Mouse (Mus musculus) liver, embryonic 15.5 days (tissue): ENCODE measurements around the gene Tmprss3. TPM values are rescaled to one million over a fixed set of nuclear protein-coding genes. Genes with fewer than 3 reads are reported as not detected.

Experiments used
- ATAC-seq: fragments of 200-750 bp; cut with Nextera tagmentation; 2 replicates; pipeline ENCODE4 v1.8.0; 2017; ENCODE audit warnings: moderate number of reproducible peaks, mild to moderate bottlenecking, moderate library complexity; ENCODE audit not compliant: insufficient read depth
- H3K27ac ChIP-seq: fragments of 300-500 bp; sonication (generic); replicated peaks from 2 replicates; pipeline ENCODE4 v1.5.1; 2015; ENCODE audit warnings: mild to moderate bottlenecking, inconsistent platforms
- H3K27me3 ChIP-seq: fragments of 300-500 bp; sonication (generic); 2 replicates; pipeline ENCODE4 v1.6.1; 2015; ENCODE audit warnings: mild to moderate bottlenecking, inconsistent platforms
- H3K36me3 ChIP-seq: fragments of 300-500 bp; sonication (generic); replicated peaks from 2 replicates; pipeline ENCODE4 v1.6.1; 2015; ENCODE audit warnings: moderate library complexity, mild to moderate bottlenecking, inconsistent platforms
- H3K4me1 ChIP-seq: fragments of 300-500 bp; sonication (generic); replicated peaks from 2 replicates; pipeline ENCODE4 v1.6.1; 2015; ENCODE audit warnings: inconsistent platforms
- H3K4me2 ChIP-seq: fragments of 300-500 bp; sonication (generic); 2 replicates; pipeline ENCODE4 v1.6.1; 2015; ENCODE audit warnings: moderate library complexity, mild to moderate bottlenecking, inconsistent platforms
- H3K4me3 ChIP-seq: fragments of 300-500 bp; sonication (generic); replicated peaks from 2 replicates; pipeline ENCODE4 v1.5.1; 2015; ENCODE audit warnings: mild to moderate bottlenecking, inconsistent platforms
- H3K9ac ChIP-seq: fragments of 300-500 bp; sonication (generic); 2 replicates; pipeline ENCODE4 v1.6.1; 2015; ENCODE audit warnings: moderate library complexity, mild to moderate bottlenecking, inconsistent platforms
- H3K9me3 ChIP-seq: fragments of 300-500 bp; sonication (generic); replicated peaks from 2 replicates; pipeline ENCODE4 v1.6.1; 2016; ENCODE audit warnings: inconsistent platforms
- WGBS: fragments of 180-500 bp; shearing (Covaris S2); methylation state at CpG from one replicate; pipeline ENCODE4 v1.1.7; 2015; ENCODE audit warnings: mixed read lengths; ENCODE audit not compliant: insufficient replicate concordance; 5-methylcytosine and 5-hydroxymethylcytosine counted together
- polyA plus RNA-seq: library from polyadenylated mRNA; unstranded; fragments of >200 nt; fragmentation: Nextera tagmentation; extraction: Ambion mirVana; gene quantifications from 2 replicates; pipeline ENCODE4 v1.2.1, GENCODE M21; 2015

Tmprss3 gene
- polyA plus RNA-seq, 1 experiment from 2014 or later = 0.29 TPM

DNA sequence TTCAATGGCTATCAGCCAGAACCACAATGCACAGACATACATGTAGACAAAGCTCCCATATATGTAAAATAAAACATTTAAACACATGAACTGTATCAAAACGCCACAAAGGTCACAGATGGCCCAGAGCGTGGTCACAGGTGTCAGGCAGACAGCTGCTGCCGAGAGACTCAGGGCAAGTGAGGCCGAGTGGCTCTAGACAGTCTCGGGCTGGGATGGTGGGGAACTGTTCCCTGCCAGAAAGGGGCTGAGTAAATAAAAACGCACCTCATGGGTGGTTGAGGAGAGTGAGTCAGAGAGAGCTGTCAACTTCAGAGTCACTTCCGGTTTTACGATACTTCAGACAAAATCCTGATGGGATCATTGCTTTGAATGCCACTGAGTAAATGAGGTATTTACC lies 25.8 kb upstream of the Tmprss3 start:
- Histone ChIP-seq H3K9ac (no peak overlapping the region), H3K4me3 (no peak overlapping the region), H3K4me1 (peaks cover 25% of the 10 kb centered on the region), H3K9me3 (no peaks in the 10 kb centered on the region), H3K27me3 (no peaks in the 10 kb centered on the region), H3K4me2 (no peak overlapping the region), H3K36me3 (0 out of 2 replicates have a peak, but pooled peaks cover 5% of the 10 kb centered on the region), H3K27ac (0 out of 2 replicates have a peak overlapping the region, but pooled peaks have one; percentile 29)
- ATAC-seq = no peak
- WGBS = 55% methylated on average over 8 of the region's 8 CpGs

DNA sequence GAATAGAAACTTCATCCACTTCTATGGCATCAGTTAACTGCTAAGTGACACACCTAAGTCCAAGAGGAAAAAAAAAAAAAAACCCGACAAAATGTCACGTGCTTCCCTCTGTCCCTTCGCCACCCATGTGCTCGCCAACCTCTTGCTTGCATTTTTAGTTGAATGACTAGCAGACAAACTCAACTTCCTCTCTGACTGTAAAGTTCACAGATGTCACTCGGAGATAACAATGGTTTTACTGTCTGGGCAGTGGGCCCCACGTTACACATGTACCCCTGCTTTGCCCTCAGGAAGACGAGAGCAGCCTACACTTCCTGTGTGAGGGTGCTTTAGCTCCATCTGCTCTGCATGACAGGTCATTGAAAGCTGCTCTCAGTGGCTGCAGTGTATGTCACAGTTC lies 25.1 kb upstream of the Tmprss3 start:
- Histone ChIP-seq H3K27me3 (no peaks in the 10 kb centered on the region), H3K9me3 (no peaks in the 10 kb centered on the region), H3K27ac (0 out of 2 replicates have a peak overlapping the region, but pooled peaks have one; percentile 29), H3K36me3 (0 out of 2 replicates have a peak, but pooled peaks cover 5% of the 10 kb centered on the region), H3K4me3 (no peak overlapping the region), H3K9ac (no peak overlapping the region), H3K4me1 (peaks cover 25% of the 10 kb centered on the region), H3K4me2 (no peak overlapping the region)
- no peak for ATAC-seq
- 21% methylated on average over 7 of the region's 7 CpGs for WGBS

DNA sequence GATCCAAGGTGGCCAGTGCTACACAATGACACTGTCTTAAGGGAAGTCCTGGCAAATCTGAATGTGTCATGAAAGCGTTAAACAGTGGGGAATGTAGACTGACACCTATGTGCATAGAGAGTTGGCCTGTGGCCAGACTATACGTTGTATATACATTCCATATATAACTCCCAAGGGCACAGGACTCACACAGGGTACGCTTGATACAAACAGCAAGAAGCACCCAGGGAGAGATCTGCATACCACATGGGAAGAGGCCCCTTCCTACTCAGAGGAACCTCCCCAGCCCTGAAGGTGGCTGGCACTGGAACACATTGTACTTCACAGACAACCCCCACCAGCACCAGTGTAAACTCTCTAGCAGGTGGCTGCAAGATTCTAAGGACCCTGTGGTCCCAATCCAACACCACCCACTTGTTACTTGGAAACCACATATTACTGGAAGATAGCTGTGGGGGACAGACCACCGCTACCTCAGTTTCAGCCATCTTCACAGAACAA lies 24.1 kb upstream of the Tmprss3 start:
- H3K36me3 ChIP-seq = 0 out of 2 replicates have a peak, but pooled peaks cover 9% of the 10 kb centered on the region
- no peak overlapping the region for H3K4me3 ChIP-seq
- 40% methylated on average over 4 of the region's 4 CpGs for WGBS
- H3K4me1 ChIP-seq = peaks cover 25% of the 10 kb centered on the region
- H3K27ac ChIP-seq = 0 out of 2 replicates have a peak overlapping the region, but pooled peaks have one; percentile 6
- H3K9ac ChIP-seq = no peak overlapping the region
- H3K4me2 ChIP-seq = no peak overlapping the region
- H3K9me3 ChIP-seq = no peaks in the 10 kb centered on the region
- H3K27me3 ChIP-seq = no peaks in the 10 kb centered on the region
- no peak for ATAC-seq

- no peak for ATAC-seq
- peaks cover 22% of the 10 kb centered on the region for H3K36me3 ChIP-seq
- 48% methylated on average over 5 of the region's 5 CpGs for WGBS
- peaks cover 3% of the 10 kb centered on the region; the same call in 1 of the 2 replicates for H3K4me1 ChIP-seq
- H3K4me3 ChIP-seq = no peak overlapping the region
- H3K9me3 ChIP-seq = no peaks in the 10 kb centered on the region
- no peaks in the 10 kb centered on the region for H3K27me3 ChIP-seq
- H3K9ac ChIP-seq = no peak overlapping the region
- H3K27ac ChIP-seq = no peak overlapping the region
- no peak overlapping the region for H3K4me2 ChIP-seq
These were observed 17.5 kb upstream of the Tmprss3 start for GRCm38 (mm10) chr17:31216068-31216955.

GRCm38 (mm10) chr17:31211881-31212280 lies 13.1 kb upstream of the Tmprss3 start:
- Histone ChIP-seq H3K9ac (no peak overlapping the region), H3K27ac (no peak overlapping the region), H3K36me3 (peaks cover 12% of the 10 kb centered on the region), H3K27me3 (no peaks in the 10 kb centered on the region), H3K4me1 (peaks cover 44% of the 10 kb centered on the region), H3K4me2 (no peak overlapping the region), H3K4me3 (no peak overlapping the region), H3K9me3 (no peaks in the 10 kb centered on the region)
- ATAC-seq = no peak
- 83% methylated on average over 6 of the region's 6 CpGs for WGBS

GRCm38 (mm10) chr17:31210299-31210698 lies 11.5 kb upstream of the Tmprss3 start:
- peak; percentile 70 for ATAC-seq
- Histone ChIP-seq H3K9me3 (no peaks in the 10 kb centered on the region), H3K36me3 (peaks cover 12% of the 10 kb centered on the region), H3K4me3 (no peak overlapping the region), H3K27ac (peak overlapping the region; percentile 60), H3K9ac (no peak overlapping the region), H3K4me2 (peak overlapping the region; percentile 29; the same call in 1 of the 2 replicates), H3K4me1 (peaks cover 41% of the 10 kb centered on the region), H3K27me3 (no peaks in the 10 kb centered on the region)
- 23% methylated on average over 7 of the region's 7 CpGs for WGBS

- no peak overlapping the region for H3K4me3 ChIP-seq
- no peak for ATAC-seq
- H3K4me1 ChIP-seq = peaks cover 41% of the 10 kb centered on the region
- H3K9ac ChIP-seq = no peak overlapping the region
- no peaks in the 10 kb centered on the region for H3K27me3 ChIP-seq
- no peaks in the 10 kb centered on the region for H3K9me3 ChIP-seq
- peak overlapping the region; percentile 74 for H3K4me2 ChIP-seq
- peak overlapping the region; percentile 60; the same call in 1 of the 2 replicates for H3K27ac ChIP-seq
- 84% methylated on average over 11 of the region's 11 CpGs for WGBS
- peaks cover 12% of the 10 kb centered on the region for H3K36me3 ChIP-seq
These were observed 10.7 kb upstream of the Tmprss3 start for GRCm38 (mm10) chr17:31209376-31209930.

- Histone ChIP-seq H3K36me3 (peaks cover 11% of the 10 kb centered on the region; the same call in 1 of the 2 replicates), H3K27me3 (no peaks in the 10 kb centered on the region), H3K9ac (peak overlapping the region; percentile 51; the same call in 1 of the 2 replicates), H3K4me2 (peak overlapping the region; percentile 74), H3K4me1 (peaks cover 41% of the 10 kb centered on the region), H3K27ac (peak overlapping the region; percentile 72; the same call in 1 of the 2 replicates), H3K4me3 (peak overlapping the region; percentile 53), H3K9me3 (no peaks in the 10 kb centered on the region)
- ATAC-seq = no peak; the same call in 1 of the 2 replicates
- 24% methylated on average over 8 of the region's 8 CpGs for WGBS
These were observed 9.9 kb upstream of the Tmprss3 start for GRCm38 (mm10) chr17:31208654-31209053.

GRCm38 (mm10) chr17:31207771-31208334 lies 9.1 kb upstream of the Tmprss3 start, which contains the start of gene Ubash3a:
Ubash3a (plus strand) TSS chr17:31207873.
- Histone ChIP-seq H3K4me2 (peak within 1 kb of the TSS; percentile 74), H3K36me3 (peaks cover 5% of the 10 kb centered on the region; the same call in 1 of the 2 replicates), H3K4me1 (peaks cover 41% of the 10 kb centered on the region), H3K4me3 (peak within 1 kb of the TSS; percentile 53), H3K9ac (peak within 1 kb of the TSS; percentile 51), H3K9me3 (no peaks in the 10 kb centered on the region), H3K27me3 (no peaks in the 10 kb centered on the region), H3K27ac (peak within 1 kb of the TSS; percentile 72)
- 13% methylated on average over 12 of the region's 12 CpGs for WGBS
- peak; percentile 71 for ATAC-seq

DNA sequence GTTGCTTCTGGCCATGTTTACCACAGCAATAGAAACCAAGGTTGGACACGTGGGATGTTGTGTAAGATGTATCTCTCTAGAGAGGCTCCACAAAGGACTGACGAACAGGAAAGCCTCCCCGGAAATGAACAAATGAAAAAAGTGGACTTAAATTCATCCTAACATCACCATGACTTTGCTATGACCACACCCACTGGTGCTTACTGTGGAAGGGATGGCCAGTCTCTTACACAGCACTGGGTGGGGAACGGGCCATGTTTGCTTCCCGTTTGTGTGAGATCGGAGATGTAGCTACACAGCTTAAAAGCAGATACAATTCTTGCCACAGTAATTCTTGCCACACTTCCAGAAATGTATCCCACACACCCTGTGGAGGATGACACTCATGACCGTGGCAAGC lies 2.5 kb downstream of the Tmprss3 start:
- H3K4me1 ChIP-seq = peaks cover 8% of the 10 kb centered on the region; the same call in 1 of the 2 replicates
- H3K27me3 ChIP-seq = no peaks in the 10 kb centered on the region
- H3K9me3 ChIP-seq = no peaks in the 10 kb centered on the region
- 69% methylated on average over 7 of the region's 7 CpGs for WGBS
- ATAC-seq = no peak
- H3K9ac ChIP-seq = no peak overlapping the region
- H3K4me2 ChIP-seq = no peak overlapping the region
- H3K4me3 ChIP-seq = no peak overlapping the region
- H3K36me3 ChIP-seq = no peaks in the 10 kb centered on the region
- H3K27ac ChIP-seq = no peak overlapping the region
